Mouse (Mus musculus) lung, postnatal 0 days (tissue): ENCODE measurements around the gene Nck2. TPM values are rescaled to one million over a fixed set of nuclear protein-coding genes. Genes with fewer than 3 reads are reported as not detected.
A peak's percentile ranks its signal among the peaks of the same experiment; 100 is the strongest.

Experiments
- ATAC-seq: fragments of 200-750 bp; cut with Nextera tagmentation; 2 replicates; pipeline ENCODE4 v1.8.0; 2017; ENCODE audit warnings: moderate library complexity
- DNase-seq: peaks from one replicate; pipeline ENCODE4 v3.0.0-alpha.2; 2016; ENCODE audit warnings: low spot score
- H3K27ac ChIP-seq: fragments of 300-500 bp; sonication (generic); 2 replicates; pipeline ENCODE4 v1.5.1; 2014; ENCODE audit warnings: antibody characterized with exemption, mild to moderate bottlenecking, low read length, mixed read lengths
- H3K27me3 ChIP-seq: fragments of 300-500 bp; sonication (generic); replicated peaks from 2 replicates; pipeline ENCODE4 v1.6.1; 2014; ENCODE audit warnings: low read length, mixed read lengths; ENCODE audit not compliant: insufficient read depth
- H3K36me3 ChIP-seq: fragments of 300-500 bp; sonication (generic); 2 replicates; pipeline ENCODE4 v1.6.1; 2014; ENCODE audit warnings: low read length, mixed read lengths; ENCODE audit not compliant: insufficient read depth
- H3K4me1 ChIP-seq: fragments of 300-500 bp; sonication (generic); 2 replicates; pipeline ENCODE4 v1.6.1; 2014; ENCODE audit warnings: antibody characterized with exemption, low read depth, low read length, mixed read lengths; ENCODE audit not compliant: insufficient read depth
- H3K4me2 ChIP-seq: fragments of 300-500 bp; sonication (generic); replicated peaks from 2 replicates; pipeline ENCODE4 v1.6.1; 2014; ENCODE audit warnings: low read depth, mild to moderate bottlenecking, low read length, moderate library complexity, mixed read lengths
- H3K4me3 ChIP-seq: fragments of 300-500 bp; sonication (generic); 2 replicates; pipeline ENCODE4 v1.5.1; 2014; ENCODE audit warnings: low read depth, low read length
- H3K9ac ChIP-seq: fragments of 300-500 bp; sonication (generic); replicated peaks from 2 replicates; pipeline ENCODE4 v1.6.1; 2014; ENCODE audit warnings: low read depth, mild to moderate bottlenecking
- H3K9me3 ChIP-seq: fragments of 300-500 bp; sonication (generic); 2 replicates; pipeline ENCODE4 v1.6.1; 2016; ENCODE audit warnings: low read length, mixed read lengths
- CTCF ChIP-seq: IDR thresholded peaks from 2 replicates; pipeline ENCODE4 v1.5.1; 2016; ENCODE audit warnings: antibody characterized with exemption, mild to moderate bottlenecking
- EP300 ChIP-seq: IDR thresholded peaks from 2 replicates; pipeline ENCODE4 v1.6.1; 2016; ENCODE audit warnings: antibody characterized with exemption, mild to moderate bottlenecking, control low read depth
- WGBS: fragments of 180-500 bp; shearing (Covaris S2); extraction: QIAGEN DNeasy Blood & Tissue Kit; methylation state at CpG from one replicate; pipeline ENCODE4 v1.1.7; 2014; 5-methylcytosine and 5-hydroxymethylcytosine counted together
- polyA plus RNA-seq: library from polyadenylated mRNA; unstranded; fragments of >200 nt; fragmentation: Nextera tagmentation; extraction: Ambion mirVana; gene quantifications from 2 replicates; pipeline ENCODE4 v1.2.1, GENCODE M21; 2015

The Nck2 gene
- polyA plus RNA-seq, 1 experiment from 2014 or later, result 34.0 TPM

GRCm38 (mm10) chr1:43470421-43471179, 26.2 kb downstream of the Nck2 start:
- WGBS, result 69% methylated on average over 10 of the region's 10 CpGs
- Histone ChIP-seq H3K9me3 (no peaks in the 10 kb centered on the region), H3K9ac (no peak overlapping the region), H3K4me2 (no peak overlapping the region), H3K27ac (no peak overlapping the region), H3K4me1 (peaks cover 29% of the 10 kb centered on the region; the same call in 1 of the 2 replicates), H3K4me3 (no peak overlapping the region), H3K36me3 (no peaks in the 10 kb centered on the region), H3K27me3 (no peaks in the 10 kb centered on the region)
- no peak for ATAC-seq
- TF ChIP-seq EP300 (no peak), CTCF (no peak)
- DNase-seq, result no peak

GRCm38 (mm10) chr1:43471180-43472045, 27.0 kb downstream of the Nck2 start:
- H3K4me1 ChIP-seq, result peaks cover 28% of the 10 kb centered on the region; the same call in 1 of the 2 replicates
- H3K36me3 ChIP-seq, result no peaks in the 10 kb centered on the region
- no peaks in the 10 kb centered on the region for H3K27me3 ChIP-seq
- DNase-seq, result no peak
- H3K9me3 ChIP-seq, result no peaks in the 10 kb centered on the region
- H3K4me3 ChIP-seq, result no peak overlapping the region
- peak; percentile 13; the same call in 1 of the 2 replicates for ATAC-seq
- H3K27ac ChIP-seq, result peak overlapping the region; percentile 54
- no peak overlapping the region for H3K4me2 ChIP-seq
- TF ChIP-seq CTCF (no peak), EP300 (no peak)
- whole genome bisulfite sequencing, result 73% methylated on average over 4 of the region's 4 CpGs
- no peak overlapping the region for H3K9ac ChIP-seq

GRCm38 (mm10) chr1:43472046-43472649, 27.8 kb downstream of the Nck2 start:
- ATAC-seq (peak; percentile 93), DNase-seq (peak; percentile 89)
- Histone ChIP-seq H3K4me2 (no peak overlapping the region), H3K27me3 (no peaks in the 10 kb centered on the region), H3K4me3 (no peak overlapping the region), H3K27ac (peak overlapping the region; percentile 54), H3K9me3 (no peaks in the 10 kb centered on the region), H3K9ac (no peak overlapping the region), H3K36me3 (no peaks in the 10 kb centered on the region), H3K4me1 (peaks cover 23% of the 10 kb centered on the region; the same call in 1 of the 2 replicates)
- whole genome bisulfite sequencing, result 49% methylated on average over 8 of the region's 8 CpGs
- TF ChIP-seq CTCF, result no peak
- TF ChIP-seq EP300, result peak; percentile 10; the same call in 1 of the 2 replicates

- H3K27me3 ChIP-seq, result no peaks in the 10 kb centered on the region
- H3K9me3 ChIP-seq, result no peaks in the 10 kb centered on the region
- 0 out of 2 replicates have a peak overlapping the region, but pooled peaks have one; percentile 26 for H3K27ac ChIP-seq
- no peak overlapping the region for H3K4me2 ChIP-seq
- no peaks in the 10 kb centered on the region for H3K36me3 ChIP-seq
- TF ChIP-seq EP300, result no peak
- TF ChIP-seq CTCF, result no peak
- H3K4me1 ChIP-seq, result peaks cover 19% of the 10 kb centered on the region; the same call in 1 of the 2 replicates
- no peak overlapping the region for H3K4me3 ChIP-seq
- 70% methylated on average over 5 of the region's 5 CpGs for WGBS
- H3K9ac ChIP-seq, result no peak overlapping the region
- ATAC-seq, result no peak
- peak; percentile 9 for DNase-seq
These were observed 29.6 kb downstream of the Nck2 start for GRCm38 (mm10) chr1:43473734-43474534.

GRCm38 (mm10) chr1:43474535-43475409, 30.4 kb downstream of the Nck2 start:
- 0 out of 2 replicates have a peak overlapping the region, but pooled peaks have one; percentile 26 for H3K27ac ChIP-seq
- WGBS, result 58% methylated on average over 6 of the region's 6 CpGs
- ATAC-seq, result peak; percentile 7; the same call in 1 of the 2 replicates
- no peak overlapping the region for H3K9ac ChIP-seq
- H3K9me3 ChIP-seq, result no peaks in the 10 kb centered on the region
- TF ChIP-seq EP300 (no peak), CTCF (no peak)
- no peaks in the 10 kb centered on the region for H3K27me3 ChIP-seq
- peaks cover 19% of the 10 kb centered on the region; the same call in 1 of the 2 replicates for H3K4me1 ChIP-seq
- H3K36me3 ChIP-seq, result no peaks in the 10 kb centered on the region
- no peak overlapping the region for H3K4me2 ChIP-seq
- DNase-seq, result peak; percentile 67
- H3K4me3 ChIP-seq, result no peak overlapping the region
